Mouse (Mus musculus) G1E (cell line): ENCODE measurements around the gene Cttnbp2. TPM values are rescaled to one million over a fixed set of nuclear protein-coding genes. Genes with fewer than 3 reads are reported as not detected.

ENCODE experiments used
- ATAC-seq: 2 replicates; pipeline ENCODE4 v1.8.0; 2016; ENCODE audit warnings: mild to moderate bottlenecking; ENCODE audit not compliant: insufficient number of reproducible peaks, poor library complexity, low FRiP score, severe bottlenecking; ENCODE audit errors: extremely low read depth
- DNase-seq: peaks from one replicate; pipeline ENCODE4 v3.0.0; 2012; ENCODE audit warnings: low spot score
- H3K27me3 ChIP-seq: 2 replicates; pipeline ENCODE4 v1.6.1; 2012; ENCODE audit warnings: mild to moderate bottlenecking, low read length, inconsistent platforms; ENCODE audit not compliant: insufficient read depth
- H3K36me3 ChIP-seq: replicated peaks from 2 replicates; pipeline ENCODE3; 2012; ENCODE audit warnings: mild to moderate bottlenecking, inconsistent platforms
- H3K4me1 ChIP-seq: 2 replicates; pipeline ENCODE4 v1.6.1; 2012; ENCODE audit warnings: low read depth, low read length, inconsistent platforms, mixed read lengths; ENCODE audit not compliant: insufficient read depth
- H3K4me3 ChIP-seq: 2 replicates; pipeline ENCODE4 v1.5.1; 2012; ENCODE audit warnings: low read depth, mild to moderate bottlenecking, inconsistent platforms, low read length, moderate library complexity, mixed read lengths
- H3K9me3 ChIP-seq: replicated peaks from 2 replicates; pipeline ENCODE4 v1.6.1; 2012; ENCODE audit warnings: inconsistent platforms
- CTCF ChIP-seq: IDR thresholded peaks from 2 replicates; pipeline ENCODE4 v1.5.1; 2012; ENCODE audit warnings: low read depth, low read length, inconsistent platforms, mixed read lengths
- GATA1 ChIP-seq: IDR thresholded peaks from 2 replicates; pipeline ENCODE4 v1.6.1; 2012; ENCODE audit warnings: borderline replicate concordance, low read length, inconsistent platforms, mixed read lengths
- GATA2 ChIP-seq: IDR thresholded peaks from 2 replicates; pipeline ENCODE4 v1.6.1; 2012; ENCODE audit warnings: low read depth, low read length, inconsistent platforms, borderline replicate concordance
- POLR2AphosphoS5 ChIP-seq: IDR thresholded peaks from 2 replicates; pipeline ENCODE4 v1.6.1; 2012; ENCODE audit warnings: low read depth, low read length, inconsistent platforms; ENCODE audit not compliant: insufficient replicate concordance
- TAL1 ChIP-seq: conservative IDR thresholded peaks from 2 replicates; pipeline ENCODE4 v1.6.1; 2012; ENCODE audit warnings: low read depth, low read length, inconsistent platforms, mixed read lengths
- polyA plus RNA-seq: library from polyadenylated mRNA; stranded (reverse); fragments of >175 nt; gene quantifications from 2 replicates; pipeline ENCODE4 v1.2.3, GENCODE M21; 2012
- total RNA-seq, 2 experiments: library from RNA; stranded (forward) in 1 of 2; stranded (reverse) in 1 of 2; fragments of 200-1000 nt in 1 of 2; fragments of >200 nt in 1 of 2; fragmentation: Nextera tagmentation in 1 of 2; gene quantifications; 2 replicates each; pipeline ENCODE4 v1.2.3; 2014 to 2017

Cttnbp2 gene
- total and polyA plus RNA-seq, 3 experiments, result 0.22 TPM; not detected in 2

GRCm38 (mm10) chr6:18344272-18344671 lies 170.4 kb downstream of the Cttnbp2 start:
- no peak overlapping the region for H3K4me3 ChIP-seq
- H3K4me1 ChIP-seq, result no peaks in the 10 kb centered on the region
- ATAC-seq, result no peak
- H3K27me3 ChIP-seq, result no peaks in the 10 kb centered on the region
- DNase-seq, result no peak
- H3K9me3 ChIP-seq, result no peaks in the 10 kb centered on the region
- TF ChIP-seq TAL1 (no peak), GATA2 (no peak), CTCF (no peak), POLR2AphosphoS5 (no peak), GATA1 (no peak)
- no peaks in the 10 kb centered on the region for H3K36me3 ChIP-seq

DNA sequence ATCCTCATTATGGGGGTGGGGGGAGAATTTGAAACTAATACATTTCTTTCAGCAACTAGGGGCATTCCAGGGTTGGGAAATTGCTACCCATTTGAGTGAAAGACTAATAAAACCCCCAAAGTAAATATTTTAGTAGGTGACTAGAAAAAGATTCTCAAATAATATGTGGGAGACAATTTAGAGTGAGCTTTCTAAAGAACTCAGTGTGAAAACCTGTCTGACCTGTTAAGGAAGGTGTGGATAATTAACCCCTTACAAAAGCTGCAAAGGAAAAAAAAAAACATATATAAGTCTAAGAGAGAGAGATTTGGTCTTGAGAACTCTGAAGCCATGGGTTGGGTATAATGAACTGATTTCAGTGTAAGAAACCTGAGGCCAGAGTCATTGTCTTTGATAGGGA lies 176.3 kb downstream of the Cttnbp2 start:
- Histone ChIP-seq H3K4me3 (no peak overlapping the region), H3K9me3 (no peaks in the 10 kb centered on the region), H3K36me3 (no peaks in the 10 kb centered on the region), H3K4me1 (no peaks in the 10 kb centered on the region), H3K27me3 (no peaks in the 10 kb centered on the region)
- DNase-seq (no peak), ATAC-seq (no peak)
- no peak for TF ChIP-seq POLR2AphosphoS5
- no peak for TF ChIP-seq TAL1
- TF ChIP-seq GATA1, result no peak
- no peak for TF ChIP-seq GATA2
- TF ChIP-seq CTCF, result no peak

- DNase-seq, result no peak
- H3K36me3 ChIP-seq, result no peaks in the 10 kb centered on the region
- H3K4me3 ChIP-seq, result no peak overlapping the region
- H3K4me1 ChIP-seq, result no peaks in the 10 kb centered on the region
- TF ChIP-seq TAL1 (no peak), GATA2 (no peak), POLR2AphosphoS5 (no peak), CTCF (no peak), GATA1 (no peak)
- no peak for ATAC-seq
- H3K9me3 ChIP-seq, result no peaks in the 10 kb centered on the region
- no peaks in the 10 kb centered on the region for H3K27me3 ChIP-seq
Observed at GRCm38 (mm10) chr6:18335393-18335792, 179.2 kb downstream of the Cttnbp2 start.

GRCm38 (mm10) chr6:18322950-18323349 lies 191.7 kb downstream of the Cttnbp2 start:
- H3K4me3 ChIP-seq, result no peak overlapping the region
- peaks cover 12% of the 10 kb centered on the region for H3K27me3 ChIP-seq
- no peaks in the 10 kb centered on the region for H3K9me3 ChIP-seq
- ATAC-seq (no peak), DNase-seq (no peak)
- no peaks in the 10 kb centered on the region for H3K36me3 ChIP-seq
- TF ChIP-seq GATA2, result no peak
- H3K4me1 ChIP-seq, result no peaks in the 10 kb centered on the region
